Mouse (Mus musculus): ENCODE measurements around the gene Dab1. TPM values are rescaled to one million over a fixed set of nuclear protein-coding genes. Genes with fewer than 3 reads are reported as not detected.

Gene Dab1
- total and polyA plus RNA-seq, 2 experiments from 2014 or later, result 47.9 to 109 TPM

GRCm38 (mm10) chr4:104538420-104538819 is 919.3 kb downstream of the Dab1 start:
- no peak for TF ChIP-seq CTCF (IDR thresholded peaks at IDR 0.05)
- Histone ChIP-seq H3K27ac (ENCODE audit: low read depth, low read length) (no peak overlapping the region), H3K9ac (replicated peaks; ENCODE audit: low read length, poor library complexity, severe bottlenecking) (no peak overlapping the region), H3K4me3 (ENCODE audit: low read depth, low read length) (no peak overlapping the region), H3K4me2 (ENCODE audit: low read depth, low read length, poor library complexity, severe bottlenecking) (no peak overlapping the region), H3K9me3 (ENCODE audit: low read length) (no peaks in the 10 kb centered on the region), H3K27me3 (ENCODE audit: insufficient read depth, low read length) (no peaks in the 10 kb centered on the region), H3K36me3 (ENCODE audit: insufficient read depth, low read length) (no peaks in the 10 kb centered on the region), H3K4me1 (ENCODE audit: insufficient read depth, low read length) (no peaks in the 10 kb centered on the region)
- 84% methylated on average over 3 of the region's 3 CpGs for WGBS
- DNase-seq (ENCODE audit: low spot score) (no peak), ATAC-seq (ENCODE audit: low FRiP score) (no peak)

- peak; percentile 34; the same call in 1 of the 2 replicates for TF ChIP-seq CTCF (IDR thresholded peaks at IDR 0.05)
- no peak overlapping the region for H3K9ac ChIP-seq (replicated peaks; ENCODE audit: low read length, poor library complexity, severe bottlenecking)
- DNase-seq (ENCODE audit: low spot score), result no peak
- no peak overlapping the region for H3K4me3 ChIP-seq (ENCODE audit: low read depth, low read length)
- no peak for ATAC-seq (ENCODE audit: low FRiP score)
- no peaks in the 10 kb centered on the region for H3K4me1 ChIP-seq (ENCODE audit: insufficient read depth, low read length)
- no peaks in the 10 kb centered on the region for H3K36me3 ChIP-seq (ENCODE audit: insufficient read depth, low read length)
- no peak overlapping the region for H3K4me2 ChIP-seq (ENCODE audit: low read depth, low read length, poor library complexity, severe bottlenecking)
- 76% methylated on average over 2 of the region's 2 CpGs for WGBS
- no peaks in the 10 kb centered on the region for H3K27me3 ChIP-seq (ENCODE audit: insufficient read depth, low read length)
- no peak overlapping the region for H3K27ac ChIP-seq (ENCODE audit: low read depth, low read length)
- H3K9me3 ChIP-seq (ENCODE audit: low read length), result no peaks in the 10 kb centered on the region
These were observed 919.9 kb downstream of the Dab1 start for GRCm38 (mm10) chr4:104539047-104539446.

- no peak for TF ChIP-seq CTCF (IDR thresholded peaks at IDR 0.05)
- WGBS, result 45% methylated on average over 5 of the region's 5 CpGs
- DNase-seq (ENCODE audit: low spot score) (no peak), ATAC-seq (ENCODE audit: low FRiP score) (no peak)
- Histone ChIP-seq H3K27ac (ENCODE audit: low read depth, low read length) (no peak overlapping the region), H3K4me2 (ENCODE audit: low read depth, low read length, poor library complexity, severe bottlenecking) (no peak overlapping the region), H3K9me3 (ENCODE audit: low read length) (no peaks in the 10 kb centered on the region), H3K9ac (replicated peaks; ENCODE audit: low read length, poor library complexity, severe bottlenecking) (no peak overlapping the region), H3K4me1 (ENCODE audit: insufficient read depth, low read length) (peaks cover 3% of the 10 kb centered on the region; the same call in 1 of the 2 replicates), H3K36me3 (ENCODE audit: insufficient read depth, low read length) (no peaks in the 10 kb centered on the region), H3K27me3 (ENCODE audit: insufficient read depth, low read length) (no peaks in the 10 kb centered on the region), H3K4me3 (ENCODE audit: low read depth, low read length) (no peak overlapping the region)
These were observed 927.9 kb downstream of the Dab1 start for GRCm38 (mm10) chr4:104547091-104547490.

- Histone ChIP-seq H3K9me3 (ENCODE audit: low read length) (no peaks in the 10 kb centered on the region), H3K27me3 (ENCODE audit: insufficient read depth, low read length) (no peaks in the 10 kb centered on the region), H3K36me3 (ENCODE audit: insufficient read depth, low read length) (no peaks in the 10 kb centered on the region), H3K9ac (replicated peaks; ENCODE audit: low read length, poor library complexity, severe bottlenecking) (no peak overlapping the region), H3K4me3 (ENCODE audit: low read depth, low read length) (no peak overlapping the region), H3K4me1 (ENCODE audit: insufficient read depth, low read length) (peaks cover 3% of the 10 kb centered on the region; the same call in 1 of the 2 replicates), H3K4me2 (ENCODE audit: low read depth, low read length, poor library complexity, severe bottlenecking) (no peak overlapping the region), H3K27ac (ENCODE audit: low read depth, low read length) (no peak overlapping the region)
- no peak for ATAC-seq (ENCODE audit: low FRiP score)
- no peak for TF ChIP-seq CTCF (IDR thresholded peaks at IDR 0.05)
- WGBS, result 100% methylated on average over 1 of the region's 1 CpGs
- no peak for DNase-seq (ENCODE audit: low spot score)
These were observed 929.1 kb downstream of the Dab1 start for GRCm38 (mm10) chr4:104548287-104548686.

GRCm38 (mm10) chr4:104550581-104551205 is 931.5 kb downstream of the Dab1 start:
- DNase-seq (ENCODE audit: low spot score), result no peak
- Histone ChIP-seq H3K27me3 (ENCODE audit: insufficient read depth, low read length) (no peaks in the 10 kb centered on the region), H3K4me3 (ENCODE audit: low read depth, low read length) (no peak overlapping the region), H3K27ac (ENCODE audit: low read depth, low read length) (no peak overlapping the region), H3K36me3 (ENCODE audit: insufficient read depth, low read length) (no peaks in the 10 kb centered on the region), H3K9ac (replicated peaks; ENCODE audit: low read length, poor library complexity, severe bottlenecking) (no peak overlapping the region), H3K9me3 (ENCODE audit: low read length) (no peaks in the 10 kb centered on the region), H3K4me2 (ENCODE audit: low read depth, low read length, poor library complexity, severe bottlenecking) (no peak overlapping the region), H3K4me1 (ENCODE audit: insufficient read depth, low read length) (peaks cover 6% of the 10 kb centered on the region; the same call in 1 of the 2 replicates)
- no peak for ATAC-seq (ENCODE audit: low FRiP score)
- WGBS, result 68% methylated on average over 4 of the region's 4 CpGs
- no peak for TF ChIP-seq CTCF (IDR thresholded peaks at IDR 0.05)

GRCm38 (mm10) chr4:104551390-104552070 is 932.4 kb downstream of the Dab1 start:
- Histone ChIP-seq H3K9ac (replicated peaks; ENCODE audit: low read length, poor library complexity, severe bottlenecking) (no peak overlapping the region), H3K4me1 (ENCODE audit: insufficient read depth, low read length) (peaks cover 6% of the 10 kb centered on the region; the same call in 1 of the 2 replicates), H3K4me2 (ENCODE audit: low read depth, low read length, poor library complexity, severe bottlenecking) (no peak overlapping the region), H3K36me3 (ENCODE audit: insufficient read depth, low read length) (no peaks in the 10 kb centered on the region), H3K9me3 (ENCODE audit: low read length) (no peaks in the 10 kb centered on the region), H3K27ac (ENCODE audit: low read depth, low read length) (no peak overlapping the region), H3K4me3 (ENCODE audit: low read depth, low read length) (no peak overlapping the region), H3K27me3 (ENCODE audit: insufficient read depth, low read length) (no peaks in the 10 kb centered on the region)
- ATAC-seq (ENCODE audit: low FRiP score), result no peak
- TF ChIP-seq CTCF (IDR thresholded peaks at IDR 0.05), result no peak
- peak; percentile 6 for DNase-seq (ENCODE audit: low spot score)
- 76% methylated on average over 17 of the region's 17 CpGs for WGBS
